Mouse (Mus musculus) gastrocnemius, adult 8-10 months (tissue): Measurements from ENCODE around the gene Glis1. TPM values are rescaled to one million over a fixed set of nuclear protein-coding genes. Genes with fewer than 3 reads are reported as not detected.

Experiments used
- DNase-seq, 2 experiments: peaks; one replicate each; pipeline ENCODE4 v3.0.0; 2022; ENCODE audit warnings: low spot score in 2 of 2
- total RNA-seq, 4 experiments: library from RNA; stranded (reverse); gene quantifications; 2 replicates each; pipeline ENCODE4 v1.2.4; 2022

The Glis1 gene
- total RNA-seq, 4 experiments from 2014 or later, result 0.12 to 0.58 (median 0.31) TPM; not detected in 1

DNA sequence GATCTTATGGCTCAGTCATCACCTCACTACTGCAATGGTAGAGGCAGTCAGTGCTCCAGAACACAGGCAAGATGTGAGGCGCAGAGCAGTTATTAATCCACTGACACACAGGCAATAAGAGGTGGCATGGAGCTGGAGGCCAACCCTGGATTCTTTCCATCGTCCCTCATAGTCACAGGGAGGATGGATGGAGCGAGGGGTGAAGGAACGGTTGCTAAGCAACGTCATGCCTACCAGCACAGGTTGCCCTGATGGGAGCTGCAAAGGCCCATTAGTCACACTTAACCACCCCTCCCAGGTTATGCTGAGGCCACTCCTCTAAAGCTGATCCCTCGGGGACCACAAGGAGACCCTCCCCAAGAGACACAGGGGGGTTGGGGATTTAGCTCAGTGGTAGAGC is 187.9 kb downstream of the Glis1 start:
- DNase-seq, result no peak

DNA sequence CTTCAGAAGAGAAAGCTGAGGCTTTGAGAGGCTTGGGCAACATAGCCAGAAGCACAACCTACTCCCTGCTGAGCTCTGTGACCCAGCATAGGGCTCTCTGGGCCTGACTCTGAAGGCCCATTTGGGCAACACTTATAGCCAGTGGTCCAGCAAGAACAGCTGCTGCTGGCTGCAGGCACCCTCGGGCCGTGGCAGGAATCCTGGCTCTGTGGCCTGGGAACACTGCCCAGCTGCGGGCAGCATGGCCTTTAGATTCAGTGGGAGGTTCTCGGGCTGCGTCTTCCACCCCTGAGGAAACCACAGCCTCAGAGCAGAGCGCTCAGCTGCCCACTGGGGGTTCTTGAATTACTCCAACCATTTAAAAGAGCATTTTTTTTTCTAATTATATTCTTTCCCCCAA is 189.5 kb downstream of the Glis1 start:
- DNase-seq, result peak; percentile 57 to 79

GRCm38 (mm10) chr4:107624951-107625350 is 190.6 kb downstream of the Glis1 start:
- DNase-seq, result no peak

GRCm38 (mm10) chr4:107628226-107628625 is 193.8 kb downstream of the Glis1 start:
- DNase-seq, result no peak

- DNase-seq, result no peak
Measured at GRCm38 (mm10) chr4:107628921-107629411, 194.6 kb downstream of the Glis1 start.

- DNase-seq, result no peak
Measured at GRCm38 (mm10) chr4:107634631-107635030, 200.2 kb downstream of the Glis1 start.

DNA sequence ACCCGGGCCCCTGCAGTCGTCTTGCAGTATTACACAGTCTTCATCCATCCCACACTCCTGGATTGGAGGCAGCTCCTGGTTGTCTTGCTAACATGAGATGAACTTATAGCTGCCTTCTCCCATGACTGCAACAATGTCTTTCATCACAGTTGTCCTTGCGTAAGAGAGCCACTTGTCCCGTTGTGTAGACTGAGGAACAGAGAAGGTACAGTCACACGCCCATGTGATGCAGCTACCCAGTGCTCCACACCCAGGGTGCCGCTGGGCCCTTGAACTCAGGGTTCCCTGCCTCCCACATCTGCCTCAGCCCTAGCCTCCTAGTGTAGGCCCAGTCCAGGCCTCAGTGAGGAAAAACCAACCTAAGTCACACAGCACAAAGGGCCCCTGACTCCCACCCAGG is 201.7 kb downstream of the Glis1 start:
- no peak for DNase-seq

DNA sequence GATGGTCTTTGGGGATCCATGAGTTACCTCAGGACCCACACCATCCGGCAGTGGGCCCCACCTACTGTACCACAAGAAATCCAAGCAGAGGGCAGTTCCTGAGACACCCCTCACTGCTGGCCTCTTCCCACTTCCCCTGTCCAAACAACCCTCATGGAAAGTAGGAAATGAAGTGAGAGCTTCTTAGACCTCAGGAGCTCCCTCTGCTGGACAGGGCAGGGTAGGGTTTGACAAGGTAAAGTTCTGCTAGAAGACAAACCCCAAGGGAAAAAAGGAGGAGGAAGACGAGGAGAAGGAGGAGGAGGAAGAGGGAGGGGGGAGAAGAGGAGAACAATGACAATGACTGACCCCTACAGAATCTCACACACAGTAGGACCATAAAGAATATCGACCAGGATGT is 203.3 kb downstream of the Glis1 start:
- DNase-seq, result peak in 1 of 2 experiments; percentile 30

- no peak for DNase-seq
Measured at GRCm38 (mm10) chr4:107638303-107638702, 203.9 kb downstream of the Glis1 start.

- peak; percentile 48 to 63 for DNase-seq
Measured at GRCm38 (mm10) chr4:107641624-107642023, 207.2 kb downstream of the Glis1 start.

GRCm38 (mm10) chr4:107648959-107649485 is 214.6 kb downstream of the Glis1 start:
- DNase-seq, result no peak

DNA sequence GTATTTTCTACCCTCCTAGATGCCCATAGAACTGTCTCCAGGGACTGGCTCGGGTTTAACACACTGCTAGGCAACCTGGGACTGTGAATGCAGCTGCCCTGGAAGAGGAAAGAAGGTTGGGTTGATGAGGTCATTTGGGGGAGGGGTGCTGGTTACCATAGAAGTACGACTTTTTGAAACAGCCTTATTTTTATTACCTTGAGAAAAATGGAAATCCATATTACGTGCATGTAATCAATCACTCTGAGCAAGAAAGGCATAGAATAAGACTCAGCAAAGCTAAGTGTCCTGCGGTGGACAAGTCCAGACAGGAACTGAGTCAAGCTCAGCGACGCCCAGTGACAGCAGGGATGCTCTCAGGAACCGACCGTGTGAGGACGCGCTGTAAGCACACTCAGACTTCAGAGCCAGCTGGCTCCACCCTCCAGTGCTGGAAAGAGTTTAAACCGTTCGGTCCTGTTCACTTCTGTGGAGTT is 216.7 kb downstream of the Glis1 start:
- no peak for DNase-seq

DNA sequence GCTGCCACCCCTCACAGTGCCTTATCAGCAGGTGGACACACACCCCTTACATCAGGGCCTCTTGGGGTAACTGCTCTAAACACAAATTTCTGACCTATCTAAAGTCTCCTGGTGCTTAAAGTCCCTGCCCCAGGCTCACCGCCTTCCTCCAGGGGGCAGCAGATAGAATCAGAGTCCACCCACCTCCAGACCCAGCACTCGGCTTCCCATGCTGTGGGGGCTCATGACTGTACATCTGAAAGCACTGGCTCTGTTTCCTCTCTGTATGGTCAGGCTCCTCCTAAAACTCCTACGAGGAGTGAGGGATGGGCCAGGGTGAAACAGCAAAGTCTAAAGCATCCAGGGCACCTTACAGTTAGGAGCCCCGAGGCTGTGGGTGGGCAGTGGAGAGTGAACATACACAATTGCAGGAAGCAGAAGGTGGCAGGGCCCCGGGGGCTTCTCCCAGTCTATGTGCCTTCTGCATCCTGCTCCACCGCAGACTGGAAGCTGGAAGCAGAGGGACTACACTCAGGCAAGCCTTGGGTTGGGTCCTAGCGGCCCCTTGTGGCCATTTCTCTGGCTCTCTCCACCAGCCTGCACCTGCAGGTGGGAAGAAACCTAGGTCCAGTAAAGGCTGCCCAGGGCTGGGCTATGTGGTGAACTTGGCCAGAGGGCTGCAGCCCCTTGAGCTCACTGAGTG is 218.3 kb downstream of the Glis1 start:
- DNase-seq, result peak; percentile 40 to 59

- DNase-seq, result no peak
Measured at GRCm38 (mm10) chr4:107653280-107653643, 218.9 kb downstream of the Glis1 start.

DNA sequence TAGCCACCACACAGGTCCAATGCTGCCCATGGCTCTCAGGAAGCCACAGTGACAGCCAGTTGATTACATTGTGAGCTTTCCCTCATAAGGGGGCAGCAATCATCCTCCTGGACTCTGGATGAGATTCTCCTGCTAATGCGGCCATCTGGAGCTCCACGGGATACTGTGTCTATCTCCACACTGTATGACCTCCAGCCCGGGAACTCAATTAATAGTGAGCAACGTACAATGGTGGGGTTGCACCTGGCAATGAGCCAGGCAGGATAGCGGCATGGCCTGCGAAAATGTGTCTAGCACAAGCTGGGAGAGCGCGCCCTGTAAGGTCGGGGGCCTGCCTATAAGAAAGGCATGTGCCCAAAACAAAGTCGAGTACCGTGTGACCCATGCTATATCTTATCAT is 226.3 kb downstream of the Glis1 start:
- no peak for DNase-seq

DNA sequence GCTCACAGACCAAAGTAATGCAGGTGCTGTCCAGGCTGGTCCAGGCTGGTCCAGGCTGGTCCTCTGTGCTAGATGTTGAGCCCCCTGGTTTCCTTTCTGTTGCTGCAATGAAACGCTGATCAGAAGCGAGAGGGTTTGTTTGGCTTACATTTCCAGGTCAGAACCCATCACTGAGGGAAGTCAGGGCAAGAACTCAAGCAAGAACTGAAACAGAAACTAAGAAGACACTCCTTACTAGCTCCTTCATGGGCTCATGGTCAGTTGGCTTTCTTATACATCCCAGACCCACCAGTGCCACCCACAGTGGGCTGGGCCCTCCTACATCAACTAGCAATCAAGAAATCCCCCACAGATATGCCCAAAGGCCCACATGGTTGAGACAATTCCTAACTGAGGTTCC is 234.1 kb downstream of the Glis1 start:
- no peak for DNase-seq

GRCm38 (mm10) chr4:107670731-107671130 is 236.3 kb downstream of the Glis1 start:
- DNase-seq, result no peak

DNA sequence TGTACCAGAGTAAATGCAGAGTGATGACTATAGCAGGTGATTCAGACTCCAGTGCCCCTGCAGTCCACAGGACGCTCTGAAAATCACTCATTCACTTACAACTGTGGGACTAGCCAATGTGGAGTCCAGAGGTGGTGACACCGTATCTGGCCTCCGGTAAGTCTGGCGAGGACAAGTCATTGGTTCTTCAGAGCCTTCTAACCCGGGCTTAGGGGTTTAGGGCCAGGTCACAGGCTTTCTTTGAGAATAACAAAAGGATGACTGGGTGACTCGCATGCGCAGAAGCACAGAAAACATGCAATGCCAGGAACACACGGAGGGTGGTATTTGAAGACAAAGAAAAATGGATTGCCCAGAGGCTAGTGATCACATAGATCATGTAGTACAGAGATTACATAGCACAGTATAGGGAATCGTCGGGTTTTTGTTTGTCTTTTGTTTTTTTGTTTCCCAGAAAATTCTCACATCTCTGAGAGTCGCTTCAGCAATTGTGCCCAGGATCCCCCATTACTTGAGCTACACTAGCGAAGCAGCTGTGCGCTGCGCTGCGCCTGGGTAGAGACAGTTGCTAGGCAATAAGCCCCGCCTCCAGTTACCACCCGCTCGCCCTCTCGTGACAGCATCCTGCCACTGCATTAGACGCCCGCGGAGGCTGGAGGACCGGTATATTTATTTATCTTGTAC is 239.4 kb downstream of the Glis1 start:
- peak; percentile 14 to 42 for DNase-seq

DNA sequence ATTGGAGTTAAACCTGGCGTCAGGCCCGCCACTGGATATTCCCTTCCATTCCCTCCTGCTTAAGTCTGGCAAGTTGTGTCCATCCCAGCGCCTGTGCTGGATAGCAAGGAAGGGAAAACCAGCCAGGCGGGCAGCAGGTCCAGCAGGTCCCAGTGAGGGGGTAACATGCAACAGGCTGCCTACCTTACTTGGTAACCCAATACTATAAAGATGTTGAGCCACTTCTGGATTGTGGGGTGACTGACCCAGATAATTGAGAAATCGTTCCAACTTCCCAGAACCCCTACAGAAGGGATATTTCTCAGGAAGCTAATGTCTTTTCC is 239.9 kb downstream of the Glis1 start:
- no peak for DNase-seq

GRCm38 (mm10) chr4:107675645-107676044 is 241.3 kb downstream of the Glis1 start:
- DNase-seq, result no peak

- DNase-seq, result no peak
Measured at GRCm38 (mm10) chr4:107680311-107681098, 246.1 kb downstream of the Glis1 start.
